Mouse (Mus musculus) midbrain, embryonic 12.5 days (tissue): Measurements from ENCODE around the gene Capza3. TPM values are rescaled to one million over a fixed set of nuclear protein-coding genes. Genes with fewer than 3 reads are reported as not detected.

Source experiments
- polyA plus RNA-seq: library from polyadenylated mRNA; unstranded; fragments of >200 nt; fragmentation: Nextera tagmentation; extraction: Ambion mirVana; gene quantifications from 2 replicates; pipeline ENCODE4 v1.2.1, GENCODE M21; 2016

Capza3 gene
- polyA plus RNA-seq, 1 experiment from 2014 or later, result not detected

Other genes starting within 250 kb of the Capza3 start
- not detected in 2 replicates for gene Plcz1, start 205 bp downstream of the Capza3 start, polyA plus RNA-seq